Mouse (Mus musculus): ENCODE data around the gene Plod2.

DNA sequence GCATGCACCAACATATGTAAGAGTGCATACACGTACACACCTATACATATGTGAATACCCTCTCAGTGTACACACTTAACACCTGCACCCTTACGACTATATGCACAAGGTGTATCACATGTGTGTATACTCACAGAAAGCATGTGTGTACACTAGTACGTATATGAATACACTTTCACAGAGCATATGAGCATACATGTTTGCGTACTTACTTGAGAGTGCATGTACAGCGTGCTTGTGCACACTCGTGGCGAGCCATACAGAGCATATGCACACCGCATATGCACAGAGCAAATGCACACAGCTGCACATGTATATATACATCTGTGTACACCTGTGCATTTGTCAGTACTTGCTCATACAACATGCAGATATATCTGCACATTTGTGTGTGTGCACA is 45.4 kb downstream of the Plod2 start:
- TF ChIP-seq CTCF (IDR thresholded peaks at IDR 0.05; ENCODE audit: borderline replicate concordance, extremely low read depth, insufficient read depth, insufficient read length) (no peak), POLR2A (IDR thresholded peaks at IDR 0.05; ENCODE audit: borderline replicate concordance, extremely low read depth, insufficient read depth, insufficient read length, poor library complexity, severe bottlenecking) (no peak)

Measured in brain, embryonic 14.5 days (tissue).